Mouse (Mus musculus) kidney, embryonic 14.5 days (tissue): ENCODE results near the gene Prdm16. TPM values are rescaled to one million over a fixed set of nuclear protein-coding genes. Genes with fewer than 3 reads are reported as not detected.

Source experiments
- ATAC-seq: fragments of 200-750 bp; cut with Nextera tagmentation; 2 replicates; pipeline ENCODE4 v1.8.0; 2017; ENCODE audit warnings: moderate number of reproducible peaks, mild to moderate bottlenecking, moderate TSS enrichment, moderate library complexity; ENCODE audit not compliant: low FRiP score, low TSS enrichment
- H3K27ac ChIP-seq: fragments of 300-500 bp; sonication (generic); 2 replicates; pipeline ENCODE4 v1.5.1; 2014; ENCODE audit warnings: low read depth, mild to moderate bottlenecking, low read length, moderate library complexity, mixed read lengths
- H3K27me3 ChIP-seq: fragments of 300-500 bp; sonication (generic); 2 replicates; pipeline ENCODE4 v1.6.1; 2014; ENCODE audit warnings: mild to moderate bottlenecking, low read length; ENCODE audit not compliant: control insufficient read depth, insufficient read depth
- H3K36me3 ChIP-seq: fragments of 300-500 bp; sonication (generic); 2 replicates; pipeline ENCODE4 v1.6.1; 2014; ENCODE audit warnings: low read length, mixed read lengths; ENCODE audit not compliant: control insufficient read depth, insufficient read depth
- H3K4me1 ChIP-seq: fragments of 300-500 bp; sonication (generic); 2 replicates; pipeline ENCODE4 v1.6.1; 2014; ENCODE audit warnings: low read length, mixed read lengths; ENCODE audit not compliant: control insufficient read depth, insufficient read depth
- H3K4me2 ChIP-seq: fragments of 300-500 bp; sonication (generic); replicated peaks from 2 replicates; pipeline ENCODE4 v1.6.1; 2014; ENCODE audit warnings: low read depth, mild to moderate bottlenecking, low read length
- H3K4me3 ChIP-seq: fragments of 300-500 bp; sonication (generic); 2 replicates; pipeline ENCODE4 v1.5.1; 2014; ENCODE audit warnings: mild to moderate bottlenecking, low read length
- H3K9ac ChIP-seq: fragments of 300-500 bp; sonication (generic); 2 replicates; pipeline ENCODE4 v1.6.1; 2014; ENCODE audit warnings: low read depth, mild to moderate bottlenecking, low read length, moderate library complexity
- H3K9me3 ChIP-seq: fragments of 300-500 bp; sonication (generic); 2 replicates; pipeline ENCODE4 v1.6.1; 2016; ENCODE audit warnings: low read length; ENCODE audit not compliant: control insufficient read depth
- WGBS: fragments of 180-500 bp; shearing (Covaris S2); extraction: QIAGEN DNeasy Blood & Tissue Kit; methylation state at CpG from one replicate; pipeline ENCODE4 v1.1.7; 2014; 5-methylcytosine and 5-hydroxymethylcytosine counted together
- polyA plus RNA-seq: library from polyadenylated mRNA; unstranded; fragments of >200 nt; fragmentation: Nextera tagmentation; extraction: Ambion mirVana; gene quantifications from 2 replicates; pipeline ENCODE4 v1.2.1, GENCODE M21; 2014

Prdm16 gene
- polyA plus RNA-seq, 1 experiment from 2014 or later, result 25.4 TPM

GRCm38 (mm10) chr4:154583712-154584111 lies 53.0 kb downstream of the Prdm16 start:
- Histone ChIP-seq H3K27me3 (no peaks in the 10 kb centered on the region; the same call in 1 of the 2 replicates), H3K9me3 (no peaks in the 10 kb centered on the region), H3K36me3 (no peaks in the 10 kb centered on the region), H3K4me1 (peaks cover 6% of the 10 kb centered on the region), H3K9ac (no peak overlapping the region), H3K4me2 (no peak overlapping the region), H3K27ac (no peak overlapping the region), H3K4me3 (no peak overlapping the region)
- ATAC-seq, result no peak
- 82% methylated on average over 13 of the region's 13 CpGs for WGBS

- WGBS, result 74% methylated on average over 21 of the region's 21 CpGs
Measured at GRCm38 (mm10) chr4:154582607-154583236, 54.0 kb downstream of the Prdm16 start.

GRCm38 (mm10) chr4:154581261-154581886 lies 55.3 kb downstream of the Prdm16 start:
- no peak for ATAC-seq
- Histone ChIP-seq H3K36me3 (no peaks in the 10 kb centered on the region), H3K4me3 (no peak overlapping the region), H3K4me2 (no peak overlapping the region), H3K4me1 (peaks cover 3% of the 10 kb centered on the region), H3K9me3 (no peaks in the 10 kb centered on the region), H3K9ac (no peak overlapping the region), H3K27me3 (no peaks in the 10 kb centered on the region; the same call in 1 of the 2 replicates), H3K27ac (no peak overlapping the region)
- WGBS, result 52% methylated on average over 16 of the region's 16 CpGs

More at GRCm38 (mm10) chr4:154582607-154583236, 54.0 kb downstream of the Prdm16 start:
- no peaks in the 10 kb centered on the region for H3K9me3 ChIP-seq
- H3K27ac ChIP-seq, result no peak overlapping the region
- no peak for ATAC-seq
- no peak overlapping the region for H3K4me2 ChIP-seq
- no peaks in the 10 kb centered on the region for H3K36me3 ChIP-seq
- H3K9ac ChIP-seq, result no peak overlapping the region
- H3K4me1 ChIP-seq, result peaks cover 6% of the 10 kb centered on the region
- no peaks in the 10 kb centered on the region; the same call in 1 of the 2 replicates for H3K27me3 ChIP-seq
- H3K4me3 ChIP-seq, result no peak overlapping the region

- Histone ChIP-seq H3K9me3 (no peaks in the 10 kb centered on the region), H3K4me1 (peaks cover 20% of the 10 kb centered on the region), H3K9ac (no peak overlapping the region), H3K36me3 (no peaks in the 10 kb centered on the region), H3K27ac (no peak overlapping the region), H3K27me3 (peaks cover 36% of the 10 kb centered on the region), H3K4me3 (no peak overlapping the region), H3K4me2 (no peak overlapping the region)
- ATAC-seq, result no peak
- 56% methylated on average over 13 of the region's 13 CpGs for WGBS
Measured at GRCm38 (mm10) chr4:154574208-154574875, 62.3 kb downstream of the Prdm16 start.

GRCm38 (mm10) chr4:154570451-154570881 lies 66.2 kb downstream of the Prdm16 start:
- no peak overlapping the region for H3K4me2 ChIP-seq
- no peak overlapping the region for H3K4me3 ChIP-seq
- H3K27me3 ChIP-seq, result peaks cover 50% of the 10 kb centered on the region
- H3K9me3 ChIP-seq, result no peaks in the 10 kb centered on the region
- H3K36me3 ChIP-seq, result no peaks in the 10 kb centered on the region
- WGBS, result 8% methylated on average over 10 of the region's 10 CpGs
- H3K4me1 ChIP-seq, result peaks cover 34% of the 10 kb centered on the region
- peak overlapping the region; percentile 23; the same call in 1 of the 2 replicates for H3K9ac ChIP-seq
- ATAC-seq, result peak; percentile 61; the same call in 1 of the 2 replicates
- no peak overlapping the region for H3K27ac ChIP-seq

- Histone ChIP-seq H3K4me2 (no peak overlapping the region), H3K27me3 (peaks cover 52% of the 10 kb centered on the region)
- 30% methylated on average over 9 of the region's 9 CpGs for WGBS
Measured at GRCm38 (mm10) chr4:154569845-154570244, 66.8 kb downstream of the Prdm16 start.

GRCm38 (mm10) chr4:154568798-154569197 lies 67.9 kb downstream of the Prdm16 start:
- no peak overlapping the region for H3K4me3 ChIP-seq
- 24% methylated on average over 15 of the region's 15 CpGs for whole genome bisulfite sequencing

More at GRCm38 (mm10) chr4:154569845-154570244, 66.8 kb downstream of the Prdm16 start:
- Histone ChIP-seq H3K4me1 (peaks cover 34% of the 10 kb centered on the region), H3K36me3 (no peaks in the 10 kb centered on the region), H3K9me3 (no peaks in the 10 kb centered on the region), H3K4me3 (no peak overlapping the region), H3K27ac (no peak overlapping the region), H3K9ac (no peak overlapping the region)
- no peak for ATAC-seq

GRCm38 (mm10) chr4:154567942-154568341 lies 68.7 kb downstream of the Prdm16 start:
- WGBS, result 20% methylated on average over 11 of the region's 11 CpGs
- H3K27ac ChIP-seq, result no peak overlapping the region

More at GRCm38 (mm10) chr4:154568798-154569197, 67.9 kb downstream of the Prdm16 start:
- ATAC-seq, result no peak
- Histone ChIP-seq H3K27me3 (peaks cover 52% of the 10 kb centered on the region), H3K27ac (no peak overlapping the region), H3K36me3 (no peaks in the 10 kb centered on the region), H3K9me3 (no peaks in the 10 kb centered on the region), H3K9ac (no peak overlapping the region), H3K4me1 (peaks cover 34% of the 10 kb centered on the region), H3K4me2 (no peak overlapping the region)

More at GRCm38 (mm10) chr4:154567942-154568341, 68.7 kb downstream of the Prdm16 start:
- Histone ChIP-seq H3K36me3 (no peaks in the 10 kb centered on the region), H3K4me1 (peaks cover 34% of the 10 kb centered on the region), H3K9ac (no peak overlapping the region), H3K4me3 (no peak overlapping the region), H3K27me3 (peaks cover 44% of the 10 kb centered on the region; the same call in 1 of the 2 replicates), H3K4me2 (no peak overlapping the region), H3K9me3 (no peaks in the 10 kb centered on the region)
- ATAC-seq, result no peak
